Comparison of ENCODE assay signal across 11 mouse cellular contexts in genomic region chr9:114025182-114025581, GRCm38 (mm10). TPM values are rescaled to one million over a fixed set of nuclear protein-coding genes. Genes with fewer than 3 reads are reported as not detected.
DNase-seq lines count a peak whose midpoint lies in the region; ATAC-seq lines count a peak whose summit lies in the region.
"Had no signal": no experiment of that assay in that cellular context is flagged by ENCODE, and none has a peak within 500 bp of the region (broad histone marks: within the 10 kb centered on the region; RNA-seq: fewer than 3 reads in every experiment).

No protein-coding gene starts in this region.

- no peak overlapping the region for H3K9ac ChIP-seq in neural tube, embryonic 12.5 days
- H3K9ac ChIP-seq in limb, embryonic 15.5 days: no peak overlapping the region

- no peak for ATAC-seq in neural tube, embryonic 12.5 days (ENCODE audit: low FRiP score, low read depth)
- no peak for ATAC-seq in limb, embryonic 15.5 days (ENCODE audit: insufficient number of reproducible peaks, low FRiP score, low TSS enrichment, low read depth)

- peak; percentile 16 for DNase-seq in embryo, embryonic 10.5 days (ENCODE audit: low spot score)
- DNase-seq in embryo, embryonic 10 days (ENCODE audit: low spot score): no peak
- DNase-seq in neural tube, embryonic 10.5 days (ENCODE audit: extremely low spot score, low spot score): no peak
- DNase-seq in MN1 (ENCODE audit: low spot score): no peak
- DNase-seq in adrenal gland, postnatal 25 days: no peak
- no peak for DNase-seq in retina, postnatal 1 day
- DNase-seq: adrenal gland, postnatal 36 days; layer of hippocampus, postnatal 36 days; lung, adult 18-20 months had no signal

- WGBS in neural tube, embryonic 12.5 days: 50% methylated on average over 9 of the region's 9 CpGs
- 20% methylated on average over 9 of the region's 9 CpGs for WGBS in limb, embryonic 15.5 days

- peaks cover 11% of the 10 kb centered on the region; the same call in 1 of the 2 replicates for H3K4me1 ChIP-seq in neural tube, embryonic 12.5 days
- H3K4me1 ChIP-seq in limb, embryonic 15.5 days: peaks cover 17% of the 10 kb centered on the region

- H3K4me2 ChIP-seq in neural tube, embryonic 12.5 days (replicated peaks): peak overlapping the region; percentile 82
- peak overlapping the region; percentile 96; the same call in 1 of the 2 replicates for H3K4me2 ChIP-seq in limb, embryonic 15.5 days

- H3K9me3 ChIP-seq in neural tube, embryonic 12.5 days: no peaks in the 10 kb centered on the region
- no peaks in the 10 kb centered on the region for H3K9me3 ChIP-seq in limb, embryonic 15.5 days

- H3K27ac ChIP-seq in neural tube, embryonic 12.5 days: no peak overlapping the region
- H3K27ac ChIP-seq in limb, embryonic 15.5 days: no peak overlapping the region

- H3K36me3 ChIP-seq in neural tube, embryonic 12.5 days: no peaks in the 10 kb centered on the region
- H3K36me3 ChIP-seq in limb, embryonic 15.5 days: no peaks in the 10 kb centered on the region

- no peak overlapping the region for H3K4me3 ChIP-seq in neural tube, embryonic 12.5 days
- peak overlapping the region; percentile 57; the same call in 1 of the 2 replicates for H3K4me3 ChIP-seq in limb, embryonic 15.5 days

- H3K27me3 ChIP-seq in neural tube, embryonic 12.5 days (replicated peaks): no peaks in the 10 kb centered on the region
- H3K27me3 ChIP-seq in limb, embryonic 15.5 days: peaks cover 29% of the 10 kb centered on the region

RNA-seq across cellular contexts. Expression of gene Fbxl2, which starts 20.8 kb away (rescaled TPM):
- polyA plus RNA-seq in neural tube, embryonic 12.5 days (2016; fragmentation: Nextera tagmentation; extraction: Ambion mirVana): 13.2 and 14.8 TPM in 2 replicates
- polyA plus RNA-seq in limb, embryonic 15.5 days (2015; fragmentation: Nextera tagmentation; extraction: Ambion mirVana): 4.1 and 4.7 TPM in 2 replicates
- total RNA-seq in adrenal gland, postnatal 25 days (2021): 1.1 and 2.7 TPM in 2 replicates

RNA-seq across cellular contexts. Expression of gene Susd5, which starts 31.8 kb away (rescaled TPM):
- polyA plus RNA-seq in neural tube, embryonic 12.5 days (2016; fragmentation: Nextera tagmentation; extraction: Ambion mirVana): 1.8 and 2.3 TPM in 2 replicates
- 22.9 and 23.9 TPM in 2 replicates for polyA plus RNA-seq in limb, embryonic 15.5 days (2015; fragmentation: Nextera tagmentation; extraction: Ambion mirVana)
- total RNA-seq in adrenal gland, postnatal 25 days (2021): 0.12 TPM in 1 of 2 replicates, not detected in the other
